Mouse (Mus musculus): ENCODE measurements around the gene Cdca5. TPM values are rescaled to one million over a fixed set of nuclear protein-coding genes. Genes with fewer than 3 reads are reported as not detected.

Gene Cdca5
- polyA plus RNA-seq, 1 experiment from 2014 or later, result 2.5 TPM

- whole genome bisulfite sequencing (ENCODE audit: missing documents), result 72% methylated on average over 5 of the region's 5 CpGs
- Histone ChIP-seq H3K4me3 (ENCODE audit: inconsistent target) (no peak overlapping the region), H3K27ac (no peak overlapping the region), H3K36me3 (ENCODE audit: inconsistent target) (peaks cover 65% of the 10 kb centered on the region), H3K79me2 (ENCODE audit: inconsistent target) (peaks cover 89% of the 10 kb centered on the region)
These were observed 30.5 kb upstream of the Cdca5 start for GRCm38 (mm10) chr19:6054296-6054695.

- Histone ChIP-seq H3K79me2 (ENCODE audit: inconsistent target) (peaks cover 70% of the 10 kb centered on the region), H3K4me3 (ENCODE audit: inconsistent target) (peak overlapping the region; percentile 78), H3K27ac (no peak overlapping the region; the same call in 1 of the 2 replicates), H3K36me3 (ENCODE audit: inconsistent target) (peaks cover 41% of the 10 kb centered on the region)
- 63% methylated on average over 4 of the region's 4 CpGs for WGBS (ENCODE audit: missing documents)
These were observed 28.1 kb upstream of the Cdca5 start for GRCm38 (mm10) chr19:6056696-6057095.

GRCm38 (mm10) chr19:6057313-6058096 lies 27.3 kb upstream of the Cdca5 start, which contains the start of the genes Mrpl49 and Fau:
Mrpl49 (minus strand) TSS chr19:6057785.
Fau (plus strand) TSS chr19:6057844.
- peak within 1 kb of the TSS; percentile 78 for H3K27ac ChIP-seq
- H3K36me3 ChIP-seq (ENCODE audit: inconsistent target), result peaks cover 33% of the 10 kb centered on the region
- peak within 1 kb of the TSS; percentile 78 for H3K4me3 ChIP-seq (ENCODE audit: inconsistent target)
- under 1% methylated on average over 63 of the region's 63 CpGs for WGBS (ENCODE audit: missing documents)
- H3K79me2 ChIP-seq (ENCODE audit: inconsistent target), result peaks cover 70% of the 10 kb centered on the region

GRCm38 (mm10) chr19:6058513-6058912 lies 26.3 kb upstream of the Cdca5 start:
- peak overlapping the region; percentile 78 for H3K27ac ChIP-seq
- peaks cover 68% of the 10 kb centered on the region for H3K79me2 ChIP-seq (ENCODE audit: inconsistent target)
- H3K4me3 ChIP-seq (ENCODE audit: inconsistent target), result peak overlapping the region; percentile 78
- 39% methylated on average over 5 of the region's 5 CpGs for WGBS (ENCODE audit: missing documents)
- peaks cover 23% of the 10 kb centered on the region for H3K36me3 ChIP-seq (ENCODE audit: inconsistent target)

GRCm38 (mm10) chr19:6058966-6059365 lies 25.8 kb upstream of the Cdca5 start:
- Histone ChIP-seq H3K27ac (peak overlapping the region; percentile 78; the same call in 1 of the 2 replicates), H3K36me3 (ENCODE audit: inconsistent target) (peaks cover 18% of the 10 kb centered on the region), H3K4me3 (ENCODE audit: inconsistent target) (peak overlapping the region; percentile 78), H3K79me2 (ENCODE audit: inconsistent target) (peaks cover 68% of the 10 kb centered on the region)
- 87% methylated on average over 5 of the region's 5 CpGs for WGBS (ENCODE audit: missing documents)

GRCm38 (mm10) chr19:6061021-6061533 lies 23.7 kb upstream of the Cdca5 start, which contains the start of gene Znhit2:
Znhit2 (plus strand) TSS chr19:6061192.
- WGBS (ENCODE audit: missing documents), result under 1% methylated on average over 57 of the region's 58 CpGs
- H3K79me2 ChIP-seq (ENCODE audit: inconsistent target), result peaks cover 51% of the 10 kb centered on the region
- no peaks in the 10 kb centered on the region for H3K36me3 ChIP-seq (ENCODE audit: inconsistent target)

GRCm38 (mm10) chr19:6061641-6062302 lies 23.0 kb upstream of the Cdca5 start:
- Histone ChIP-seq H3K4me3 (ENCODE audit: inconsistent target) (peak overlapping the region; percentile 62), H3K27ac (peak overlapping the region; percentile 58), H3K79me2 (ENCODE audit: inconsistent target) (peaks cover 44% of the 10 kb centered on the region), H3K36me3 (ENCODE audit: inconsistent target) (no peaks in the 10 kb centered on the region)
- WGBS (ENCODE audit: missing documents), result under 1% methylated on average over 43 of the region's 44 CpGs

More at GRCm38 (mm10) chr19:6061021-6061533, 23.7 kb upstream of the Cdca5 start, which contains the start of gene Znhit2:
- H3K27ac ChIP-seq, result peak within 1 kb of the TSS; percentile 58
- H3K4me3 ChIP-seq (ENCODE audit: inconsistent target), result peak within 1 kb of the TSS; percentile 62

- peak overlapping the region; percentile 58; the same call in 1 of the 2 replicates for H3K27ac ChIP-seq
- WGBS (ENCODE audit: missing documents), result 63% methylated on average over 5 of the region's 5 CpGs
These were observed 22.4 kb upstream of the Cdca5 start for GRCm38 (mm10) chr19:6062418-6062817.

GRCm38 (mm10) chr19:6063081-6063480 lies 21.7 kb upstream of the Cdca5 start:
- no peaks in the 10 kb centered on the region for H3K36me3 ChIP-seq (ENCODE audit: inconsistent target)
- peaks cover 33% of the 10 kb centered on the region for H3K79me2 ChIP-seq (ENCODE audit: inconsistent target)
- WGBS (ENCODE audit: missing documents), result 100% methylated on average over 4 of the region's 6 CpGs
- no peak overlapping the region for H3K4me3 ChIP-seq (ENCODE audit: inconsistent target)
- no peak overlapping the region for H3K27ac ChIP-seq

More at GRCm38 (mm10) chr19:6062418-6062817, 22.4 kb upstream of the Cdca5 start:
- no peaks in the 10 kb centered on the region for H3K36me3 ChIP-seq (ENCODE audit: inconsistent target)
- H3K4me3 ChIP-seq (ENCODE audit: inconsistent target), result peak overlapping the region; percentile 62
- peaks cover 38% of the 10 kb centered on the region for H3K79me2 ChIP-seq (ENCODE audit: inconsistent target)

- 38% methylated on average over 5 of the region's 5 CpGs for WGBS (ENCODE audit: missing documents)
- H3K36me3 ChIP-seq (ENCODE audit: inconsistent target), result peaks cover 18% of the 10 kb centered on the region; the same call in 1 of the 2 replicates
- H3K79me2 ChIP-seq (ENCODE audit: inconsistent target), result peaks cover 16% of the 10 kb centered on the region
- H3K4me3 ChIP-seq (ENCODE audit: inconsistent target), result peak overlapping the region; percentile 76
- 0 out of 2 replicates have a peak overlapping the region, but pooled peaks have one; percentile 79 for H3K27ac ChIP-seq
These were observed 18.2 kb upstream of the Cdca5 start for GRCm38 (mm10) chr19:6066571-6066970.

- Histone ChIP-seq H3K4me3 (ENCODE audit: inconsistent target) (peak overlapping the region; percentile 76), H3K27ac (peak overlapping the region; percentile 79), H3K36me3 (ENCODE audit: inconsistent target) (peaks cover 18% of the 10 kb centered on the region; the same call in 1 of the 2 replicates), H3K79me2 (ENCODE audit: inconsistent target) (peaks cover 14% of the 10 kb centered on the region)
- WGBS (ENCODE audit: missing documents), result 3% methylated on average over 25 of the region's 30 CpGs
These were observed 17.6 kb upstream of the Cdca5 start for GRCm38 (mm10) chr19:6067011-6067723.

- 21% methylated on average over 33 of the region's 33 CpGs for WGBS (ENCODE audit: missing documents)
- Histone ChIP-seq H3K27ac (peak within 1 kb of the TSS; percentile 79), H3K36me3 (ENCODE audit: inconsistent target) (peaks cover 18% of the 10 kb centered on the region; the same call in 1 of the 2 replicates), H3K4me3 (ENCODE audit: inconsistent target) (peak within 1 kb of the TSS; percentile 76), H3K79me2 (ENCODE audit: inconsistent target) (peaks cover 14% of the 10 kb centered on the region)
These were observed 16.9 kb upstream of the Cdca5 start, which contains the start of gene Tm7sf2 for GRCm38 (mm10) chr19:6067724-6068415. Tm7sf2 (minus strand) TSS chr19:6068373.

- 90% methylated on average over 4 of the region's 4 CpGs for WGBS (ENCODE audit: missing documents)
- Histone ChIP-seq H3K79me2 (ENCODE audit: inconsistent target) (peaks cover 18% of the 10 kb centered on the region), H3K27ac (no peak overlapping the region), H3K4me3 (ENCODE audit: inconsistent target) (no peak overlapping the region), H3K36me3 (ENCODE audit: inconsistent target) (peaks cover 18% of the 10 kb centered on the region; the same call in 1 of the 2 replicates)
These were observed 15.8 kb upstream of the Cdca5 start for GRCm38 (mm10) chr19:6068951-6069350.
